Mouse (Mus musculus) kidney, adult 8-10 months (tissue): ENCODE measurements around the gene Wdr54.

Source experiments
- DNase-seq, 2 experiments: peaks; one replicate each; pipeline ENCODE4 v3.0.0; 2022

The Wdr54 gene

GRCm38 (mm10) chr6:83156259-83156684 lies at the start of gene Wdr54, which contains the start of gene 1700003E16Rik:
TSS of gene Wdr54 (minus strand) at chr6:83156397.
TSS of gene 1700003E16Rik (plus strand) at chr6:83156404.
- DNase-seq: peak in 1 of 2 experiments; percentile 45

- DNase-seq: no peak
Measured at GRCm38 (mm10) chr6:83205851-83206250, 49.7 kb upstream of the Wdr54 start.

GRCm38 (mm10) chr6:83203320-83203719 lies 47.1 kb upstream of the Wdr54 start:
- no peak for DNase-seq

- DNase-seq: peak; percentile 41 to 60
Measured at GRCm38 (mm10) chr6:83197345-83198004, 41.3 kb upstream of the Wdr54 start.

GRCm38 (mm10) chr6:83193571-83193970 lies 37.4 kb upstream of the Wdr54 start:
- no peak for DNase-seq

- DNase-seq: no peak
Measured at GRCm38 (mm10) chr6:83186946-83187345, 30.7 kb upstream of the Wdr54 start.

- DNase-seq: peak; percentile 24
Measured at GRCm38 (mm10) chr6:83185895-83186861, 30.0 kb upstream of the Wdr54 start.

GRCm38 (mm10) chr6:83184858-83185435 lies 28.8 kb upstream of the Wdr54 start:
- no peak for DNase-seq

GRCm38 (mm10) chr6:83180605-83181004 lies 24.4 kb upstream of the Wdr54 start:
- DNase-seq: no peak

- DNase-seq: no peak
Measured at GRCm38 (mm10) chr6:83179390-83180117, 23.4 kb upstream of the Wdr54 start.

GRCm38 (mm10) chr6:83175996-83176395 lies 19.8 kb upstream of the Wdr54 start:
- no peak for DNase-seq

GRCm38 (mm10) chr6:83172240-83172920 lies 16.2 kb upstream of the Wdr54 start:
- DNase-seq: no peak

- DNase-seq: no peak
Measured at GRCm38 (mm10) chr6:83171063-83171462, 14.9 kb upstream of the Wdr54 start.

GRCm38 (mm10) chr6:83169872-83170271 lies 13.7 kb upstream of the Wdr54 start:
- DNase-seq: peak; percentile 50 to 56

GRCm38 (mm10) chr6:83166243-83166630 lies 10.0 kb upstream of the Wdr54 start:
- no peak for DNase-seq

GRCm38 (mm10) chr6:83165607-83166242 lies 9.5 kb upstream of the Wdr54 start, which contains the start of gene Dctn1:
TSS of gene Dctn1 (plus strand) at chr6:83165920.
- peak; percentile 93 to 95 for DNase-seq

GRCm38 (mm10) chr6:83165026-83165606 lies 8.9 kb upstream of the Wdr54 start:
- no peak for DNase-seq

GRCm38 (mm10) chr6:83162701-83163100 lies 6.5 kb upstream of the Wdr54 start:
- peak; percentile 67 to 79 for DNase-seq

- peak; percentile 72 to 75 for DNase-seq
Measured at GRCm38 (mm10) chr6:83161921-83162641, 5.9 kb upstream of the Wdr54 start.

GRCm38 (mm10) chr6:83161442-83161841 lies 5.2 kb upstream of the Wdr54 start:
- DNase-seq: no peak
